Mouse (Mus musculus) mouse embryonic stem cell (cell line): Measurements from ENCODE around the gene Trafd1.

Experiments
- in situ Hi-C, 2 experiments: fragments of 300-500 bp; cut with MboI; formaldehyde crosslinking; loops; 1 replicate in 1 of 2; 3 replicates in 1 of 2; pipeline ENCODE4 v1.14.3; 2019 to 2020; ENCODE audit warnings: low sequenced_read_pairs in 2 of 2, low pct_unique_long_range_greater_than_20kb in 1 of 2, mixed read lengths in 1 of 2; ENCODE audit not compliant: unreplicated experiment in 1 of 2

The Trafd1 gene

DNA sequence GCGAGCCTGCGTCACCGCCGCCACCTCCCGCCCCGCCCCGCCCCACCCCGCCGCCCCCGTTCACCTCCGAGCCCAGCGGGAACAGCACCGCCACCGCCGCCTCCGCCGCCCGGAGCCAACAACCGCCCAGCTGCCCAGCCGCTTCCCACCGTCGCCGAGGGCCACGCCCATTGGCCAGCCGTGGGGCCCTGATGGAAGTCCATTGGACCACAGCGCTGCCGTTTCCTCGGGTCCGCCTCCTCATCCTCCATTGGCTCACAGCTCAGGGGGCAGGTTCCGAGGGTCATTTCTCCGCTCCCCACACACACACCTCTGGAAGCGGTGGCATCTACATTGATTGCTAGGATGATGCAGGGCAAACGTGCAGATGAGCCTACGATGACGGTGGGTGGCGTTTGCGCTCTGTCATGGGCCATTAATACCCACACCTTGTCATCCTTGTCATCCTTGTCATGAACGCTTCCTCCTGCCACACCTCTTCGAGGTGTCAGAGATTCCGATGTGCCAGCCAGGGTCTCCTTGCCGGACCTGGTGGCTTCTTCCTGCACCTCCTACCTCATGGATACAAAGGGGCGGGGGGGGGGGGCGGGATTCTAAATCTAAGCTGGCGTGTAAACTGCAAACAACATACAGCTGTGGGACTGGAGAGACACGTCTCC, at the start of gene Trafd1:
Trafd1 (minus strand) TSS at position 172 of the 659 bp plus-strand sequence.
- in situ Hi-C loops, result no loop called here

DNA sequence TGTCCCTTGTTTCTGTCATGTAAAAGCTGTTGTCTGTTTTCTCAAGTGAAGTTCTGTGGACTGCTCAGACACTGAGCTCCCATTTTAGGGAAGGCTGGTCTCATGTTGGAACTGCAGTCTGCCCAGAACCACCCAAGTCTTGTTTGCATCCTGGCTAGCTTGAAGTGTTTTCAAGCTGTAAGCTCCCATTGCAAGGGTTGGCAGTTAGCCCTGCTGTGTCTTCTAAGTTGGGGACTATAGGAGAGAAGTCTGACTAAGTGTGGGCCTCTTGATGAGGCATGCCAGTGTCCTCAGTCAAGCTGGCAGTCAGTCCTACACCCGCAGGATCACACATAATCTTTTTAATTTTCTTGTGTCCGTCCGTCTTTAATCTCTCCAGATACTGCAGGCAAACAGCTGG, 43.5 kb upstream of the Trafd1 start:
- in situ Hi-C loops, result no loop called here

DNA sequence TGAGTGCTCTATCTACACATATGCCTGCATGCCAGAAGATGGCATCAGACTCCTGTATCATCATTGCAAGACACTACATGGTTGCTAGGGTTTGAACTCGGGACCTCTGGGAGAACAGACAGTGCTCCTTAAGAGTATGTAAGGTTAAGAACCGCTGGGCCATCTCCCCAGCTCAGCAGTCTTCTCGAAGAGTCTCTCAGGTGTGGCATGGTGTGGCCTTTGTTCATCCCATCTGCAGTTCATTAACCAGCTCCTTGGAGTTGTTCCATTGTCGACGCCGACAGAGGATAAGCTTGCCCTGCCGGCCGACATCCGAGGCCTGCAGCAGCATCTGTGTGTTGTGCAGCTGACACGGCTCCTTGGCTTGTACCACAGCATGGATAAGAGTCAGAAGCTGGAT, 37.9 kb upstream of the Trafd1 start:
- in situ Hi-C loops, result no loop called here

DNA sequence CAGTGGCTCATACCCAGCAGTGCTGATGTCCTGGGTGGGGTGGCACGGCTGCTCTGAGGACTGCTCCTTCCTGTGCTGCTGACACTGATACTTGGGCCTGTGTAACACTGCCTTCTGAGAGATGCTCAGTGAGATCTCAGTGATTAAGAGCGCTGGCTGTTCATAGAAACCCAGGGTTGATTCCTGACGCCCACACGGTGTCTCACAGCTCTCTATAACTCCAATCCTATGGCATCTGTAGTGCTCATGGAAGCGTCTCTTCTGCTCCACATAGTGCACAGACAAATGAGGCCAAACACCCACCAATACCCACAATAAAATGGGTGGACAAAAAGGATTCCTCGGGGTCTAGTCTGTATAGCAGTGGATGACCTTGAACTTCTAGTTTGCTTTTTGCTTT, 37.4 kb upstream of the Trafd1 start:
- in situ Hi-C loops, result no loop called here

DNA sequence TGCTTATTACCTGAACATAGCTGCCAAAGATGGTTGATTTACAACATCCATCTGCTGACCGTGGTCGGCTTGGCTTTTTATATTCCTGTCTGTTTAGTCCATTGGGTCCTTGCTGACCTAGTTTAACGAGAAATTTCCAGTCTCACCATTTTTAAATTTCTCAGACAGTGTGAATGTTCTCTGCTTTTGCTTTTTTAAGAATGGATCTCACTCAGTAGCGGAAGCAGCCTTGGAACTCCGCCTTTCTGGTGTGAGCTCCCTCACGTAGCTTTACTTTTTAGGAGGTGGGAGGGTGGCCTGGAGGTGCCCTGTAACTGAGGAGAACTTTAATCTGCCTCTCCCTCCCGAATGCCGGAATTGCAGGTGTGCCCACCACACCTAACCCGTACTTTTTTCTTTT, 35.3 kb upstream of the Trafd1 start:
- in situ Hi-C loops, result no loop called here

DNA sequence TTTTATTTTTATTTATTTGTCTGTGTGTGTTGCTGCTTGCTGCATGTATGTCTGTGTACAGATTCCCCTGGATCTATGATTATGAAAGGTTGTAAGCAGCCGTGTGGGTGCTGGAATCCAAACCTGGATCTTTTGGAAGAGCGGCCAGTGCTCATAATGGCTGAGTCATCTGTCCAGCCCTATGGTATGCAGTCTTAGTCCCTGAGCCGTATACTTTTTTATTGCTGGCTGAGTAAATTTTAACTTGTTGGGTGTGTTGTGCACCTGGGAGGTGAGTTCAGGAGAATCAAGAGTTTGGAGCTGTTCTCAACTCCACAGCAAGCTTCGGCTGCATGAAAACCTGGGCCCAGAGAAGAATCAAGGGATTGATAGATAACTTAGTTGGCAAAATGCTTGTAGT, 25.5 kb upstream of the Trafd1 start:
- in situ Hi-C loops, result no loop called here

DNA sequence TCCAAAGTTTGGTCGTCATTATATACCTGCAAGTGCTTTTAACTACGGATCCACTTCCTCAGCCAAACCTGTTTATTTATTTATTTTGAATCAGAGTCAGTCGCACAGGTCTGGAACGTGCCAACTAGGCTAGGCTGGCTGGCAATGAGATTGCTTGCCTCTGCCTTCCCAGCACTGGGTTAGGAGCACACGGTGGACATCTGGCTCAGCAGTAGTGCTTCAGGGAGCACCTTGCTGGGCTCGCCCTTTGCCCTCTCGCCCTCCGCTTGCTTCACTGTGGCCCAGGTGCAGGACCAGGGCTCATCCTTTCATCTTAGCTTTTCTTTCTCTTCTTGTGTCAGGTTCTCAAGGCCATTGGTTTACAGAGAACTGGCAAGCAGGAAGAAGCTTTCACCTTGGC, 22.4 kb upstream of the Trafd1 start:
- in situ Hi-C loops, result no loop called here

DNA sequence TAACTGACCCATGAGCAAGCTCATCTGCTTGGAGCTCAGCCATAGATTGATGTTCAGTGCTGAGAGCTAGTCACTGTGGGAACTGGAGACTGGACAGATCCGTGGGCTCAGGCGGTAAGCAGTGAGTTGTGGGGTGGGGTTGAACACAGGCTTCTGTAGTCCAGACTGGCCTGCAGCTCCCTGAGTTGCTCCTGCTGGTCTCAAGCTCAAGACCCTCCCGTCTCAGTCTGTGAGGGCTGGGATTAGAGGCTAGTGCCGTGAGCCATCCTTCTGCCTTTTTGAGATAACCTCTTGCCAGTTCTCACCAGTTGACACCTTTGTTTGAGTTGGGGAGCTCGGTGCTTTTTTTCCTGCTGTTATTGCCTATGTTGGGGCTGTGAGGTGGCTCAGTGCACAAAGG, 15.4 kb upstream of the Trafd1 start:
- in situ Hi-C loops, result no loop called here

DNA sequence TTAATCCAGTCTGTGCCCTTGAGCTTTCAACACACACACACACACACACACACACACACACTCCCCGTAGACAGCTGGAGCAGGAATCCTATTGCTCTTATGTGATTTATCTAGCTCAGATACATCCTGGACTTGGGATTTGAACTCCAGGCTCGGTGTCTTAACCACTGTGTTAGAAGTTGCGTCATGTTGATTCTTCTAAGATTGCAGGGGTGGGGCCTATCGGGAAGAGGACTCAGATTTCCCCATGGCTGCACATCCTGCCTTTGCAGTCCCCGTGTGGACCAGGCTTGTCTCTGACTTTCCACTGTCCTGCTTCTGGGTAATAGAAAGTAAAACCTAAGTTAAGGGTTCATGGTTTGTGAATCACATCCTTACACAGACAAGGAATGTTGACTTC, 14.6 kb upstream of the Trafd1 start:
- in situ Hi-C loops, result no loop called here

DNA sequence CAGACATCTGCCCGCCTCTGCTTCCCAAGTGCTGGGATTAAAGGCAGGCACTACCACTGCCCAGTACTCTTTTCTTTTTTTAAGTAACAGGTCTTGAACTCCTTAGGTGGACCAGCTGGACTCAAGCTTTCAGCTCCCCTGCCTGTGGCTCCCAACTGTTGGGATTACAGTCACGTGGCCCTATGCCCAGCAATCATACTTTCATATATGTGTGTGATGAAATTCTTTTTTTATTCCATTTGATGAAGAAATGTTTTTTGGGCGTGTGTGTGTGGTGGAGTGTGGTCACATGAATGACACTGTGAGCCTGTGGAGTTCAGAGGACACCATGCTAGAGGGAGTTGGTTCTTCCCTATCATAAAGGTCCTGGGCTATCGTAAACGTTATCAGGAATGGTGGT, 14.1 kb upstream of the Trafd1 start:
- in situ Hi-C loops, result no loop called here

DNA sequence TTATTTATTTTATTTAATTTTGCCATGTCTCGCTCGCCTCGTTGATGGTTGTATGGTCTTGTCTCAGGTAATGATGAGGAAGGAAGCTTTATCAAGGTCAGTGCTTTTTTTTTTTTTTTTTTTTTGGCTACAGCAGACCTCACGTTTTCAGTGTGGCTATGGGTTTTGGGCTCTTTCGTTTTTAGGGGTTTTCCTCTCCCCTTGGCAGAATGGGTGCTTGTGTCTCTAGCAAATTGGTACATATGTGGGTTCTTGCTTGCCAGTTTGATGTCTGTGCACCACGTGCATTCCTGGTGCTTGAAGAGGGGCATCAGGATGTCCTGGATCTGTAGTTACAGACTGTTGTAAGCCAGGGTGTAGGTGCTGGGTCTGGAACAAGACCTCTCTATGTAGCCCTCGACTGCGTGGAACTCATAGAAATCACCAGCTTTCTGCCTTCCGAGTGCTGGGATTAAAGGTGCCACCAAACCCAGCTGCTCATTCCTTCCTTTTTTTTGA, 13.6 kb upstream of the Trafd1 start:
- in situ Hi-C loops, result no loop called here

DNA sequence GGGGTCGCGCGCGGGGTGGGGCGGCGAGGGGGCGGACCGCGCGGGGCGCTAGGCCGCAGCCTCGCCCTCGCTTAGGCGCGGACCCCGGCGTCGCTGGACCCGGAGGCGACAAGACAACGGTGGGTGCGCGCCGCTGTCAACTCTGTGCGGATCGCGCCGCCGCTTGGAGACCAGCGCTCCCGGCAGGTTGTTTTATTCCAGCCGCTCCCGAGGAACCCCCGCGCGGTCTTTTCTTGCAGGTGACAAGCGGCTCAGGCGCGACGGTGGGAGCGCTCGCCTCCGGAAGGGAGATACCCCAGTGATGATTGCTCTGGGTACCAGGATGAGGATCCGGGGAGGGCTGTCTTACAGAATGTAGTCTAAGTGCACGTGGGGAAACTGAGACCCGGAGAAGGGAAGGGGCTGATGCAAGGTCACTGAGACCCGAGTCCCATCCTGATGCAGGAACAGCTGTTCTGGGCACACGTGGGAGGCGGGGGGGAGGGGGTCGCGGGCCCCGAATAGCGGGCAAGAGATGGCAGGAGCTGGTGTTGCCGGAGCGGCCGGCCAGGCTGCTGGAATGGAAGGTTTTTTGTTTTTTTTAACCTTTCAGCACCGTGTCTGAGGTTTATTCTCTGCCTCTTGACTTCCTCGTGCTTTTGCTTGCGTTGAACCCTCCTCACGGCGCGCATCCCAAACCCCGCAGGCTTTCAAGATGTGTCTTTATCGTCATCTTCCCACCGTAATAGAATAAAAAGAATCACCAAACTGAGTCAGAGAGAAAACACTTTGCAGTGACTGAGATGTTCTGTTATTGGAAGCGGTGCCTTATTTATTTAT, 12.9 kb upstream of the Trafd1 start:
- in situ Hi-C loops, result no loop called here

DNA sequence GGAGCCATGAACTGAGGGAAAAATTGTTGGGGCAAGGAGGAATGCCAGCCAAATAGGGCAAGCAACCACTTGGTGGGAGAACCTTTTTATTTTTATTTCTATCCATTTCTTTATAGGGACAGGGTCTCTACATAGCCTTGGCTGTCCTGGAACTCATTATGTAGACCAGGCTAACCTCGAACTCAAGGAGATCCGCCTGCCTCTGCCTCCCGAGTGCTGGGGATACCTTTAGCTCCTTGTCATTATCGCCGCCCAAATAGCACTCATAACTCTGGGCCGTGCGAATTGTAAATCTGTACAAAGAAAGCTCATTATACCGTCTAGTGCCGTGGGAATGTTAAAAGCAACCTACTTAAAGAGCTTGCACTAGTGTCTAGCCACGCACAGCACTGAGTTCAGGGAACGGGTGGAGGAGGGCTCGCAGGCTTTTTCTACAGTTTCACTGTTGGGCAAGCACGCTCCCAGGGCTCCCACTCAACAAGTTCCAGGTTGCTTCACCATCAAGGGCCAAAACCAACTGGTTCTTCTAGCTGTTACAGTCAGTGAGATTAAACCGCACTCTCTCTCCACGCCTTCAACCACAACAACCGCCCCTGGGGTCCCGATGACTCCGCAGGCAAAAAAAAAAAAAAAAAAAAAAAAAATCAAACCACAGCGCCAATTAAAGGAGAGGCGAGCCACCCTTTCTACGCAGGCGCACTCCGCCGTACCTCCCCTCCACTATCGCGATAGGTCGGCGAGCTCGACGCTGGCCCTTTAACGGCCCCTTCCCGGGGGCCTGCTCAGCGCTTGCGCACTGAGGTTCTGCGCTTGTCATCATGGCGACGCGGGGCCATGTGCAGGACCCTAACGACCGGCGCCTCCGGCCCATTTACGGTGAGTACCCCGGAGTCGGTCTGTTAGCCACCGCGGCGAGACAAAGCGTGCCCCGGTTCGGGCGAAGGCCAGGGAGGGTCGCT, 12.0 kb upstream of the Trafd1 start, which contains the start of gene Naa25:
Naa25 (plus strand) TSS at position 750 of the 959 bp plus-strand sequence.
- in situ Hi-C loops, result no loop called here

DNA sequence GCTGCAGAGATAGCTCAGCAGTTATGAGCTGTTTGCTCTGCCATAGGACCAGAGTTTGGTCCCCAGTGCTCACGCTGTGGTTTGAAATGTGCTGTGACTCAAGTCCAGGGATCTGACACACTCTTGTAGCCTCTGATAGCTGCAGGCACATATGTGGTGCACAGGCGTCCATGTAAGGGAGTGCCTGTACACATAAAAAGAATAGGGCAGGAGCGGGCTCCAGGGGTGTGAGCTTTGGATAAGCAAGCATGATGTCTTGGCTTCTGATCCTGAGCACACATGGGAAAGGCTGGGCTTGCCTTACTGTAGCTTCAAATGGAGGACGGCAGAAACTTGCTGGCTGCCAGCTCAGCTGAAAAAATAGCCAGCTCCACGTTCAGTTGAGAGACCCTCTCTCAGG, 10.2 kb upstream of the Trafd1 start:
- in situ Hi-C loops, result no loop called here

DNA sequence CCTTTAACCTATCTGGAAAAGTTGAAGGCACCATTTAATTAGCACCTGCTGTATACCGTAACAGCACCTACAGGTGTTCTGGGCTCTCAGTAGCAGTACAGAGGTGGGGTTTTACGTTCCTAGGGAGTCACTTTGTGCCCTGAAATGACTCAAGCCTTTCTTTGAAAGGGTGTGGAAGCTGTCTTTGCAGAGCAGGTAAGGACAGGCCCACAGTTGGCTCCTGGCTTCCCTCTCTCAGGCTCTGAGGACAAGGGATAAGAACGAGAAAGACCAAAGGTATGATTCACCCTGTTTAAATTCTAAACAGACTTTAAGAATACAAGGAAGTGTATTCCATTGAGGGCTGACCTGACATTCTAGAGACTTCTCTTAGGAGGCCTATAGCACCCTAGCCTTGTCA, 8.0 kb upstream of the Trafd1 start:
- in situ Hi-C loops, result no loop called here

DNA sequence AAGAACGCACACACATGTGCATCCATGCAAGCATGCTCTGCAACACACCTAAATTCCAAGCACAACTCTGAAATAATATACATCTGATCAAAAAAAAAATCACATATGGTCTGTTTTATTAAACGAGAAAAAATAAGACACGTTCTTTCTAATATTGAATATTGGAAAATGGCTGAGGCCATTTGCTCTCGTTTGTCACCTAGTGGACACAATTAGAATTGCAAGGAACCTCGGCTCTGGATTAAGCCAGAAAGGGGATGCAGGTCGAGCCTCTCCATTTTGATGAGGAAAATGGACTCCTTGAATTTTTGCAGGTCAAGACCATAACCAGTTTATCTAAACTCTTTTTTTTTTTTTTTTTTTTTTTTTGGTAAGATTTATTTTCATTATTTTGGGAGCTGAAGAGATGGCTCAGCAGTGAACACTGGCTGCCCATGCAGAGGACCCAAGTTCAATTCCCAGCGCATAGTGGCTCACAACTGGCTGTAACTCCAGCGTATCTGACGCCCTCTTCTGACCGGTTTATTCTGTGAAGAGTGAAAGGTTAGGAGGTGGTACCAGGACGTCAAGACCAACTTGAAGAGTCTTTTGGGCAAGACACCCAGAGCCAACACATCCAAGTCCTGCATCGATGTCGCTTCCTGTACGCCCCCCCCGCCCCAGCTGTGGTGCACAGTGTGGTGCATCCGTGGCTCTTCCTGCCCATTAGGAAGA, 7.4 kb upstream of the Trafd1 start:
- in situ Hi-C loops, result no loop called here

DNA sequence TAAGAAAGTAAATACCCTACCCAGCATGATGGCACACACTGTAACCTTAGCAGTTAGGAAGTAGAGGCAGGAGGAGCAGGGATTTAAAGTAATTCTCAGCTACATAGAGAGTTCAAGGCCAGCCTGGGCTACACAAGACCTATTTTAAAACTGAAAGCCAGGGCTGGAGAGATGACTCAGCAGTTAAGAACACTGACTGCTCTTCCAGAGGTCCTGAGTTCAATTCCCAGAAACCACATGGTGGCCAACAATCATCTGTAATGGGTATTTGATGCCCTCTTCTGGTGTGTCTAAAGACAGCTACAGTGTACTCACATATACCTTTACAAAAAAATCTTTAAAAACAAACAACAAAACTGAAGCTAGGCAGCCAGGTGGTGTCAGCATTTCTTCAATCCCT, 4.3 kb upstream of the Trafd1 start:
- in situ Hi-C loops, result no loop called here

DNA sequence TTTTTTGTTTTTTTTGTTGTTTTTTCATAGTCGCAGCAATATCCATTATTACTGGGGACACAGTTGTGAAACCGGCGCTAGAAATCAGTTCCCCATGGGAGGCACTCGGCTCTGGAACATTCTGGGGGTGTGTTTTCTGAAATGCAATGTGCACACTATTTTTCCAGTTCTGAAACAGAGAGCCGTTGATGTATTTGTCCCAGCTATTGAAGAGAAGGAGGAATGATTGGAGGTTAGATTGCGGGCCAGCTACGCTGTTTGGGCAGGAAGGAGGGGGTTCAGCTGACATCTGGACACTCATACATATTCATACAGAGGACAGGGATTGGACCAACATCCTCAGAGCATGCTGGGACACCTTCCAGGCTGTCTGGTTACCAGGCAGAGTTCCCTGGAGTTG, 3.7 kb upstream of the Trafd1 start:
- in situ Hi-C loops, result no loop called here
